Mouse (Mus musculus): ENCODE results near the gene Apoa5. TPM values are rescaled to one million over a fixed set of nuclear protein-coding genes. Genes with fewer than 3 reads are reported as not detected.
A peak's percentile ranks its signal among the peaks of the same experiment; 100 is the strongest.

Gene Apoa5
- not detected in 2 replicates for polyA plus RNA-seq (2015; fragmentation: Nextera tagmentation; extraction: Ambion mirVana)

DNA sequence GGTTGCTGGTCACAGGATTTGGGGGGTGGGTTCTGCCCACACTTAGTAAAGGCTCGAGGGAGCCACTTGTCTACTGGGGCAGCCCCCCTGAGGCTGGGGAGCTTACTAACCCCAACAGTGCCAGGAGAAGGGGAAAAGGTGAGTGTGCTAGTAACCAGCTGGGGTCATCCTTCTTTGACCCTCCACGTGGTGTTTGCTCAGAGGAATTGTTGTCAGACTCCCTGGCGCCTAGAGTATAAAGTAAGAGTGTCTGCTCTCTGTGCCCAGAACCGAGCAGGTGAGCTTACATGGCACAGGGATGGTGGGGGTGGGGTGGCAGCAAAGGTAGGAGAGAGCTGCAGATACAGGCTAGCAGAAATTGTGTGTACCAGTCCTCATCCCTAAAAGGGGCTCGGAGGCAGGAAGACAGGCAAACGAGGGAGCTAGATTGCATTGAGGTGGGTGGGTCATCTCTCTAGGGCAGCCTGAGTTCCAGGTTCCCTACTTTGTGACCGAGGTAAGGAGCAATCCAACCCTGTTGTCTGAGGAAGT lies at the start of gene Apoa5:
TSS of gene Apoa5 (plus strand) at position 291 of the 531 bp plus-strand sequence.
- Histone ChIP-seq H3K27ac (no peak within 1 kb of the TSS), H3K27me3 (peaks cover 27% of the 10 kb centered on the region; the same call in 1 of the 2 replicates), H3K4me1 (no peaks in the 10 kb centered on the region), H3K4me2 (no peak within 1 kb of the TSS), H3K9me3 (no peaks in the 10 kb centered on the region), H3K9ac (no peak within 1 kb of the TSS), H3K4me3 (no peak within 1 kb of the TSS), H3K36me3 (no peaks in the 10 kb centered on the region)
- 41% methylated on average over 7 of the region's 7 CpGs for WGBS
- ATAC-seq (ENCODE audit: borderline replicate concordance, extremely low read depth, low FRiP score, low TSS enrichment): no peak

DNA sequence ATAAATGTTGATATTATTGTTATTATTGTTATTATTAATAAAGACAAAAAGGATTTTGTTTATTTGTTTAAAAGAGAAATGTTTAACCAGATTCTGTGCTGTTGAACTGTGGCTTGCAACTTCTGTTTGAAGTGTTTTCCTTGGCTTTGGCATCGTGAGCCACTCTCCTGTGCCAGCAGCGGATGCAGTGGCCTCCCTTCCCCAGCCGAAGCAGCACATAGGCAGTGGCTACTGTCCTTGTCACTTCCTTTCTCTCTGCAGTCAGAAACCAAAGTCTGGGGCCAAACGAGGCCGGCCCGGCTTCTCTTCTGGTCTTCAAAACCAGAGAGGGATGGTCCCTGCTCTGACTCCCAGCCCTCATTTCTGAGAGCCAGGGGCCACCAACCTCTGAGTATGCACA lies 45.3 kb upstream of the Apoa5 start:
- Histone ChIP-seq H3K9me3 (no peaks in the 10 kb centered on the region), H3K9ac (no peak overlapping the region), H3K4me1 (no peaks in the 10 kb centered on the region), H3K4me2 (no peak overlapping the region), H3K4me3 (no peak overlapping the region), H3K27me3 (no peaks in the 10 kb centered on the region), H3K27ac (no peak overlapping the region), H3K36me3 (peaks cover 32% of the 10 kb centered on the region; the same call in 1 of the 2 replicates)
- WGBS: 69% methylated on average over 6 of the region's 6 CpGs
- no peak for ATAC-seq (ENCODE audit: borderline replicate concordance, extremely low read depth, low FRiP score, low TSS enrichment)

DNA sequence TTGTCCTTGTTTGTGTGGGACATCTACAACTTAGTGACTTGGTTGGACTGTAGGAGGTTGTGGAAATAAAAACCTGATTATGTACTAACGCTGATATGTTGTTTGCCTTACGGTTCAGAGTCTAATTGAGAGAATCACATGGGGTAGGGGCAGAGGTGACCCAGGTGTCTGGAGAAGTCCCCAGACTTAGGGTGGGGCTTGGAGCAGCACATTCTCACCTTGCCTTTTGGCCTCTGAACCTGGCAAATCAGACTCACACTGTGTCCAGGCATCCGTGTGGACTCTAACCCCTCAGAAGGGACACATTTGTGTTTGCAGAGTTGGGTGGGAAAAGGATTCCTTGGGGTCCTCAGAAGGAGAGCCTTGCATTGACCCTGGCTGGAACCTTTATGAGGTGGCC lies 44.3 kb upstream of the Apoa5 start:
- Histone ChIP-seq H3K36me3 (peaks cover 32% of the 10 kb centered on the region; the same call in 1 of the 2 replicates), H3K9me3 (no peaks in the 10 kb centered on the region), H3K4me1 (no peaks in the 10 kb centered on the region), H3K9ac (no peak overlapping the region), H3K27me3 (no peaks in the 10 kb centered on the region), H3K27ac (no peak overlapping the region), H3K4me3 (no peak overlapping the region), H3K4me2 (no peak overlapping the region)
- ATAC-seq (ENCODE audit: borderline replicate concordance, extremely low read depth, low FRiP score, low TSS enrichment): no peak
- WGBS: 76% methylated on average over 3 of the region's 3 CpGs

DNA sequence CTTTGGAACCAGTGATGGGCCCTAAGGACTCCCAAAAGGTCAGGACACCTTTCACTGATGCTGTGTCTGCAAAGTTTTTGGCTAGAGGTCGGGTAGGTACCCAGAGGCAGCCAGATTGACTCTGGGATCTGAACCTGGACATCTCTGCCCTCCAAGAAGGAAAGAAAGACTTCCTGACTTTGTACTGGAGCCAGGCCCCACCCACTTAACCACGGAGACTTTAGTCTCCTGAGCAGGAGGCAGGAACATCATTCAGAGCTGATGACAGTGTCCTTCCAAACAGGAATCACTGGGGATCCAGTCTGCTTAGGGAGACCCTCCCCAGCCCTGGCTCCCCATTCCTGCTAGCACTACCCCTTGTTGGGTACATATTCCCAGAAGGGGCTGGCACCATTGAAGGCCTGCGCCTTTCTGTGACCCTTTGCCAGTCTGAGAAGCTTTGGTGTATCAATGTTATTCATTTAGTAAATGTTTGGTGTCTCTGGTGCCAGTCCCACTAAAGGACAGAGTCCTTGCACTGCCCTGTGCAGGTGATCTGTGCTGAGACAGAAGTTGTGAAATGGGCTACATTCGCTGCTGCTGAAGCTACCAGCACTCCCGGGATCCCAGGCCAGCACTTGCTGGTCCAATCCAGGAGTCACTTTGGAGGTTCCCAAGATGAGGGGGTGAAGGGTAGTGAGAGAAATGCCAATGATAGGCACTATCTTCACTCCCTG lies 43.3 kb upstream of the Apoa5 start:
- Histone ChIP-seq H3K4me1 (peaks cover 6% of the 10 kb centered on the region), H3K27ac (no peak overlapping the region), H3K9ac (no peak overlapping the region), H3K36me3 (peaks cover 26% of the 10 kb centered on the region; the same call in 1 of the 2 replicates), H3K4me2 (no peak overlapping the region), H3K27me3 (no peaks in the 10 kb centered on the region), H3K9me3 (no peaks in the 10 kb centered on the region), H3K4me3 (no peak overlapping the region)
- no peak for ATAC-seq (ENCODE audit: borderline replicate concordance, extremely low read depth, low FRiP score, low TSS enrichment)
- WGBS: 62% methylated on average over 5 of the region's 5 CpGs

DNA sequence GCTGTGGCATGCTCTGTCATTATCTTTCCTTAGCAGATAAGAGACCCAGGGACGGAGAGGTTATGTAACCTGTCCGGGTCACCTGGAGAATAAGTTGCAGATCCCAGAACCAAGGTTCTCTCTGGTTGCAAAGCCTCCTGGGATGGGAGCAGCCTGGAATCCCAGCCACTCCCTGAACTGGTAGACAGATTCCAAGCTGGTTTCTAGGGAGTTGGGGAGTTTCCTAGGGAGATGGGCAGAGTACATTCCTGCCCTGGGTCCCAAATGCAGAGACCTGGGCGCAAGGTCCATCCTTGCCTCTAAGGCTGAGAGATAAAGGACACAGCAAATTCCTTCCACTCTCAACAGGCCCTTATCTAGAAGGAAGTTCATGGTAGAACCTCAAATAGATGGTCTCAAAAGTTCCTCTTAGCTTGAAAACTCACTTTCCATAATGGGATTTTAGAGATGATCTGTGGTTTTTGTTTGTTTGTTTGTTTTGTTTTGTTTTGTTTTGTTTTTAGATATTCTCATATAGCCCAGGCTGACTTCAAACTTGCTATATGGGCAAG lies 41.3 kb upstream of the Apoa5 start:
- Histone ChIP-seq H3K4me1 (peaks cover 13% of the 10 kb centered on the region), H3K27me3 (no peaks in the 10 kb centered on the region), H3K36me3 (peaks cover 9% of the 10 kb centered on the region; the same call in 1 of the 2 replicates), H3K9ac (no peak overlapping the region), H3K27ac (no peak overlapping the region), H3K9me3 (no peaks in the 10 kb centered on the region), H3K4me2 (no peak overlapping the region), H3K4me3 (no peak overlapping the region)
- 78% methylated on average over 3 of the region's 3 CpGs for WGBS
- no peak for ATAC-seq (ENCODE audit: borderline replicate concordance, extremely low read depth, low FRiP score, low TSS enrichment)

DNA sequence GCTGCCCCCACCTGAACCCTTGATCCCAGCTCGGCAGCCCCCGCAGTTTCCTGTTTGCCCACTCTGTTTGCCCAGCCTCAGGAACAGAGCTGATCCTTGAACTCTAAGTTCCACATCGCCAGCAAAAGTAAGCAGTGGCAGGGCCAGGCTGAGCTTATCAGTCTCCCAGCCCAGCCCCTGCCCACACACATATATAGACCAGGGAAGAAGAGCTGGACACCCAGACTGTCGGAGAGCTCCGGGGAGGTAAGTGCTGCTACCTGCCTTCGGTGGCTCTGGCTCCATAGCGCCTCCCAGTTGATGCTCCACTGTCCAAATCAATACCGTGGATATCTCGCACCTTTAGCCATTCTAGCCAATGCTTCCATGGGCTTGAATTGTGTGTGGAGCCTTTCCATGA lies 39.9 kb upstream of the Apoa5 start, which contains the start of gene Apoa1:
TSS of gene Apoa1 (plus strand) at position 90 of the 400 bp plus-strand sequence.
- 32% methylated on average over 9 of the region's 9 CpGs for WGBS
- peaks cover 13% of the 10 kb centered on the region for H3K4me1 ChIP-seq
- H3K27ac ChIP-seq: no peak within 1 kb of the TSS
- no peaks in the 10 kb centered on the region for H3K27me3 ChIP-seq
- H3K9ac ChIP-seq: no peak within 1 kb of the TSS
- H3K36me3 ChIP-seq: no peaks in the 10 kb centered on the region
- H3K9me3 ChIP-seq: no peaks in the 10 kb centered on the region
- no peak within 1 kb of the TSS for H3K4me2 ChIP-seq
- no peak for ATAC-seq (ENCODE audit: borderline replicate concordance, extremely low read depth, low FRiP score, low TSS enrichment)
- H3K4me3 ChIP-seq: no peak within 1 kb of the TSS

DNA sequence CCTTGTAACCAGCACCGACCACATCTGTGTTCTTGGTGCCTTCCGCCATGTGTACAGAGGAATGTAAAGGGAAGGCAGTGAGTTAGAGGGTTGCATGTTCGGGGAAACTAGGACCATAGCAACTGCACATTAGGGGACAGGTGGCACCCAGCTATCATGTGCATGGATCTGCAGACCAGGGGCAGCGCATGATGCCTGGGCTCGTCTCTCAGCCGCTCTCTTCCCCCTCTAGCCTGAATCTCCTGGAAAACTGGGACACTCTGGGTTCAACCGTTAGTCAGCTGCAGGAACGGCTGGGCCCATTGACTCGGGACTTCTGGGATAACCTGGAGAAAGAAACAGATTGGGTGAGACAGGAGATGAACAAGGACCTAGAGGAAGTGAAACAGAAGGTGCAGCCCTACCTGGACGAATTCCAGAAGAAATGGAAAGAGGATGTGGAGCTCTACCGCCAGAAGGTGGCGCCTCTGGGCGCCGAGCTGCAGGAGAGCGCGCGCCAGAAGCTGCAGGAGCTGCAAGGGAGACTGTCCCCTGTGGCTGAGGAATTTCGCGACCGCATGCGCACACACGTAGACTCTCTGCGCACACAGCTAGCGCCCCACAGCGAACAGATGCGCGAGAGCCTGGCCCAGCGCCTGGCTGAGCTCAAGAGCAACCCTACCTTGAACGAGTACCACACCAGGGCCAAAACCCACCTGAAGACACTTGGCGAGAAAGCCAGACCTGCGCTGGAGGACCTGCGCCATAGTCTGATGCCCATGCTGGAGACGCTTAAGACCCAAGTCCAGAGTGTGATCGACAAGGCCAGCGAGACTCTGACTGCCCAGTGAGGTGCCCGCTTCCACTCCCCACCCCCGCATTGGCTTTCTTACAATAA lies 38.6 kb upstream of the Apoa5 start:
- Histone ChIP-seq H3K4me2 (peak overlapping the region; percentile 87), H3K9ac (peak overlapping the region; percentile 49), H3K27me3 (no peaks in the 10 kb centered on the region), H3K4me1 (peaks cover 13% of the 10 kb centered on the region), H3K36me3 (no peaks in the 10 kb centered on the region), H3K9me3 (no peaks in the 10 kb centered on the region), H3K4me3 (peak overlapping the region; percentile 46), H3K27ac (no peak overlapping the region)
- ATAC-seq (ENCODE audit: borderline replicate concordance, extremely low read depth, low FRiP score, low TSS enrichment): peak; percentile 85
- 15% methylated on average over 37 of the region's 37 CpGs for whole genome bisulfite sequencing

DNA sequence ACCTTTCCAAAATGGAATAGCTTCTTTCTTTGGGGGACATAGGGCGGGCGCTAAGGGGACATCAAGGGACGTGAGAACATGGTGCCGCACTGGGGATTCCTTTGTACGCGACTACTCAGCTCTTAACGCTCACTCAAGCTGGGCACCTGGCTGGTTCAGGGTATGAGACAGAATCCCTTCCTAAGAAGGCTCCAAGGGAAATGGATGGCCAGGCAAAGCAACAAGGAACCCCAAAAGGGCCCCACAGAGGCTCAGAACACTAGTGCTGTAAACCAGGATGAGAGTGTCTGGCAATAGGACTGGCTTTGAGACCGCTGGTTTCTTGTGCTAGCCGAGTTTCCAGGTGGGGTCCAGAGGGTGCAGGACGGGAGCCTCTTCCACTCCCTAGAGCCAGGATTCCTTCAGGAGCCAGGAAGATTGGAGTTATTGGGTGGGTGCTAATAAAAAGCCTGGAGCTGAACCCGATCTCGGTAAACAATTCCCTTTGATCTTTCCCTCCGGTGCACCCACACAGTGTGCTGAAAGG lies 37.9 kb upstream of the Apoa5 start:
- no peaks in the 10 kb centered on the region for H3K27me3 ChIP-seq
- no peak overlapping the region for H3K27ac ChIP-seq
- no peaks in the 10 kb centered on the region for H3K36me3 ChIP-seq
- whole genome bisulfite sequencing: 11% methylated on average over 13 of the region's 13 CpGs
- peak overlapping the region; percentile 49 for H3K9ac ChIP-seq
- peaks cover 13% of the 10 kb centered on the region for H3K4me1 ChIP-seq
- no peak for ATAC-seq (ENCODE audit: borderline replicate concordance, extremely low read depth, low FRiP score, low TSS enrichment)
- H3K4me2 ChIP-seq: peak overlapping the region; percentile 87
- no peaks in the 10 kb centered on the region for H3K9me3 ChIP-seq
- H3K4me3 ChIP-seq: peak overlapping the region; percentile 46

DNA sequence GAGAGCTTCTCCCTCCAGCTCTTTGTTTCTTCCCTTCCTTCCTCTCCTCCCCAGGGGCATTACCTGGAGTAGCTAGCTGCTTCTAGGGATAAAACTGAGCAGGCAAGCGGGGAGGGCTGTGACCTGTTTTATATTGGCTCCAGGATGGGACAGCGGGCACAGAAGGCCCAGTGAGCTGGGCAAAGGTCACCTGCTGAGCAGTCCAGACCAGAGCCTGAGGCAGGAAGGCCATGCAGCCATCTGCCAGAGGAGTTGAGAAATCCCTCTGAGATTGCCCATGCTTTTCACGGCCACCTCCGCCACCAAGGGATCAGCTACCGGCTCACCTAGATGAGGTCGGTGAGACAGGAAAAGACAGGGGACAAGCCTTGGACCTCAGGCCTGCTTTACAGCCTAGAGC lies 33.2 kb upstream of the Apoa5 start:
- WGBS: 90% methylated on average over 6 of the region's 6 CpGs

DNA sequence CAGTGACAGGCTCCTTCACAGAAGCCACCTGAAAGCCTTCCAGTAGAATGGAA lies 33.0 kb upstream of the Apoa5 start, which contains the start of gene Apoc3:
TSS of gene Apoc3 (minus strand) at position 41 of the 53 bp plus-strand sequence.
- ATAC-seq (ENCODE audit: borderline replicate concordance, extremely low read depth, low FRiP score, low TSS enrichment): no peak
- H3K27ac ChIP-seq: no peak within 1 kb of the TSS
- H3K36me3 ChIP-seq: no peaks in the 10 kb centered on the region
- no peaks in the 10 kb centered on the region for H3K27me3 ChIP-seq
- peaks cover 4% of the 10 kb centered on the region; the same call in 1 of the 2 replicates for H3K4me1 ChIP-seq
- H3K4me3 ChIP-seq: no peak within 1 kb of the TSS
- H3K9ac ChIP-seq: no peak within 1 kb of the TSS
- no peak within 1 kb of the TSS for H3K4me2 ChIP-seq
- H3K9me3 ChIP-seq: no peaks in the 10 kb centered on the region

More for the DNA sequence above, 33.2 kb upstream of the Apoa5 start:
- Histone ChIP-seq H3K9ac (no peak overlapping the region), H3K4me2 (no peak overlapping the region), H3K9me3 (no peaks in the 10 kb centered on the region), H3K4me1 (peaks cover 6% of the 10 kb centered on the region; the same call in 1 of the 2 replicates), H3K4me3 (no peak overlapping the region), H3K27ac (no peak overlapping the region), H3K36me3 (no peaks in the 10 kb centered on the region), H3K27me3 (no peaks in the 10 kb centered on the region)
- ATAC-seq (ENCODE audit: borderline replicate concordance, extremely low read depth, low FRiP score, low TSS enrichment): no peak

DNA sequence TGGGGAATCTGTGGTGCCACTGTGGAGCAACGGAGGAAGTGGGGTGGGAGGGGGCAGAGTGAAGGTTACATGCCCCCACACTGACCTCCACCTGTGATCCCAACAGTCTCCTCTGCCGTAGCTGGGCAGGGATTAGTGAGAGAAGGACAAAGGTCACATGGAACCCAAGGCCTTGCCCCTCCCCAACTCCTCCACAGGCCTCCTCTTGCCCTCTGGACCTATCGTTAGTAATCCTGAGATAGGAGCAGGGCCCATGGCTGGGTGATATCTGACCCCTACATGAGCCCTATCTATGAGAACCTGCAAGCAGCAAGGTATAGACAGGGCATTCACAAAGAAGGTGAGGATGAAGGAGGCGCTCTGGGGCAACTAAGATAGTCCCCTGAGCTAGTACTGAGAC lies 32.8 kb upstream of the Apoa5 start:
- no peak for ATAC-seq (ENCODE audit: borderline replicate concordance, extremely low read depth, low FRiP score, low TSS enrichment)
- no peaks in the 10 kb centered on the region for H3K9me3 ChIP-seq

DNA sequence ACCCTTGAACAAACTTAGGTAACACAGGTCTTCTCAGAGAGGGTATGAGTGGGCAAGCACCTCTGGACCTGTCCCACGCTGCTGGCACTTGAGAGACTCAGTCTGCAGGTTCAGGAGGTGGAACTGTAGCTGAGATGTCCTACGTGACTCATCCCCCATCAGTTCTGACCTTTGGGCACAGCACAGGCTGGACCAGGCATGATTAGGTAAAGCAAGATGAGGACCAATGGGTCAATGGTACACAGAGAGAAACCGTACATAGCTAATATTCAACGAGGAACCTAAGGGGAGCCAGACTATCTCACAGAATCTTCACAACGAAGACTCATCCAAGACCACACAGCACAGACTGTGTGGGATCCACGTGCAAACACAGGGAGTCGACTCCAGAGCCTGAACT lies 29.6 kb upstream of the Apoa5 start:
- ATAC-seq (ENCODE audit: borderline replicate concordance, extremely low read depth, low FRiP score, low TSS enrichment): no peak
- 80% methylated on average over 7 of the region's 7 CpGs for WGBS

More for the DNA sequence above, 32.8 kb upstream of the Apoa5 start:
- Histone ChIP-seq H3K4me2 (no peak overlapping the region), H3K36me3 (no peaks in the 10 kb centered on the region), H3K27ac (no peak overlapping the region), H3K27me3 (no peaks in the 10 kb centered on the region), H3K4me3 (no peak overlapping the region), H3K9ac (no peak overlapping the region), H3K4me1 (0 out of 2 replicates have a peak, but pooled peaks cover 2% of the 10 kb centered on the region)
- WGBS: 47% methylated on average over 4 of the region's 4 CpGs

More for the DNA sequence above, 29.6 kb upstream of the Apoa5 start:
- Histone ChIP-seq H3K4me3 (no peak overlapping the region), H3K9ac (no peak overlapping the region), H3K36me3 (no peaks in the 10 kb centered on the region), H3K9me3 (no peaks in the 10 kb centered on the region), H3K4me2 (no peak overlapping the region), H3K27ac (no peak overlapping the region), H3K27me3 (no peaks in the 10 kb centered on the region), H3K4me1 (no peaks in the 10 kb centered on the region)

Measured in lung, embryonic 15.5 days (tissue).